Mouse (Mus musculus) stomach, embryonic 15.5 days (tissue): ENCODE measurements at regions not wholly inside any gene's neighbourhood (a gene's known extent, or its start where the extent isn't known, plus 50 kb on each side); places are given as distances from the start of the nearest gene placed in this dataset.
A peak's percentile ranks its signal among the peaks of the same experiment; 100 is the strongest.

Experiments
- ATAC-seq: fragments of 200-750 bp; cut with Nextera tagmentation; 2 replicates; pipeline ENCODE4 v1.8.0; 2017; ENCODE audit warnings: low read depth, moderate number of reproducible peaks, moderate TSS enrichment; ENCODE audit not compliant: insufficient read depth, low FRiP score
- H3K27ac ChIP-seq: fragments of 300-500 bp; sonication (generic); 2 replicates; pipeline ENCODE4 v1.5.1; 2015; ENCODE audit warnings: mild to moderate bottlenecking, inconsistent platforms
- H3K27me3 ChIP-seq: fragments of 300-500 bp; sonication (generic); replicated peaks from 2 replicates; pipeline ENCODE4 v1.6.1; 2015; ENCODE audit warnings: inconsistent platforms
- H3K36me3 ChIP-seq: fragments of 300-500 bp; sonication (generic); 2 replicates; pipeline ENCODE4 v1.6.1; 2015; ENCODE audit warnings: inconsistent platforms
- H3K4me1 ChIP-seq: fragments of 300-500 bp; sonication (generic); 2 replicates; pipeline ENCODE4 v1.6.1; 2015; ENCODE audit warnings: inconsistent platforms
- H3K4me2 ChIP-seq: fragments of 300-500 bp; sonication (generic); 2 replicates; pipeline ENCODE4 v1.6.1; 2015; ENCODE audit warnings: mild to moderate bottlenecking, inconsistent platforms
- H3K4me3 ChIP-seq: fragments of 300-500 bp; sonication (generic); replicated peaks from 2 replicates; pipeline ENCODE4 v1.5.1; 2015; ENCODE audit warnings: inconsistent platforms
- H3K9ac ChIP-seq: fragments of 300-500 bp; sonication (generic); 2 replicates; pipeline ENCODE4 v1.6.1; 2015; ENCODE audit warnings: inconsistent platforms
- H3K9me3 ChIP-seq: fragments of 300-500 bp; sonication (generic); 2 replicates; pipeline ENCODE4 v1.6.1; 2016; ENCODE audit warnings: inconsistent platforms
- WGBS: fragments of 180-500 bp; shearing (Covaris S2); methylation state at CpG from one replicate; pipeline ENCODE4 v1.1.7; 2015; 5-methylcytosine and 5-hydroxymethylcytosine counted together

DNA sequence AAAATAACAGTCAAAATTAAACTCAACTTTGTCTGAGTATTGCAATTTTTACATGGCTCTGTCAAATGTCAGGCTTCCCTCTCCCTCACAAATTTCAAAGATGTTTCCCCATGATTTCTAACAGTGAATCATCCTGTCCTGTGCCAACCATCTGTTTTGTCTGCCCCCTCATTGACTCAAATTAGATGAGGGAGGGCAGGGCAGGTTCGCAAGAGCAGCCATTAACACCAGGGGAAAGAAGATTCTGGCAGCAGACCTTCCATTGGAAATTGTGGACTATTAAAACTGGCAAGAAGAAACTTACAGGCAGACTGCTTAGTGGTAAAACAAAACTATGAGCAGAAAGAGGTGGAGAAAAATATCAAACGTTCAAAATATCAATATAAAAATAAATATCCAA, 1277.0 kb upstream of the Zeb2 start:
- no peak overlapping the region for H3K4me2 ChIP-seq
- 73% methylated on average over 2 of the region's 2 CpGs for WGBS
- no peak for ATAC-seq
- H3K36me3 ChIP-seq, result no peaks in the 10 kb centered on the region
- no peaks in the 10 kb centered on the region for H3K4me1 ChIP-seq
- H3K9ac ChIP-seq, result no peak overlapping the region
- no peak overlapping the region for H3K27ac ChIP-seq
- no peaks in the 10 kb centered on the region for H3K27me3 ChIP-seq
- H3K4me3 ChIP-seq, result no peak overlapping the region
- no peaks in the 10 kb centered on the region for H3K9me3 ChIP-seq

DNA sequence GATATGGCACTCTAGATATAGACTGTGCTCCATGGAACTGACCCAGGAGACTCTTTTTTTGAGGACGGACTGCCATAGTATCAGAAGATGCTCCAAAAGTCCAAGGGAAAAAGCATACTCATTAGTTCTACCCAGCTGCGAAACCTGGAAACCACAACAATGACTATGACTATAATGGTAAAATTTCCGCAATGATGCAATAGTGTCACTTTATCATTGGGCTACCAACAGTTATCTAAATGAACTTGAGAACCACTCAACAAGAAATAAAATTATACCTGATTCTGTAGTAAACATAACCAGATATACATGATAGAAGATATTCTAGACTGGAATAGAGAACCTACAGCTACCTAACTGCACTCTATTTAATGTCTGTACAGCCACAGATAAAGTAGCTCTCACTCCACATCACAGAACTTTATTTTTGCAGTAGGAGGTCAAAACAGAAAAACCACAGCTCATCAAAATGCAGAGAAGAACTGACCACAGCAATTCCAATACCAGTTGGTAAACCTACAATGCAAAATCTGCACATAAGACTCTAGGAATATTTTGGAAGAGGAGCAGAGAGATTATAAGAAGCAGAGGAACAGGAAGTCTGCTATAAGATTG, 1255.8 kb upstream of the Zeb2 start:
- Histone ChIP-seq H3K9ac (no peak overlapping the region), H3K4me1 (no peaks in the 10 kb centered on the region), H3K27me3 (no peaks in the 10 kb centered on the region), H3K9me3 (no peaks in the 10 kb centered on the region), H3K27ac (no peak overlapping the region), H3K4me3 (no peak overlapping the region), H3K36me3 (no peaks in the 10 kb centered on the region), H3K4me2 (no peak overlapping the region)
- no peak for ATAC-seq
- WGBS, result 95% methylated on average over 3 of the region's 3 CpGs

DNA sequence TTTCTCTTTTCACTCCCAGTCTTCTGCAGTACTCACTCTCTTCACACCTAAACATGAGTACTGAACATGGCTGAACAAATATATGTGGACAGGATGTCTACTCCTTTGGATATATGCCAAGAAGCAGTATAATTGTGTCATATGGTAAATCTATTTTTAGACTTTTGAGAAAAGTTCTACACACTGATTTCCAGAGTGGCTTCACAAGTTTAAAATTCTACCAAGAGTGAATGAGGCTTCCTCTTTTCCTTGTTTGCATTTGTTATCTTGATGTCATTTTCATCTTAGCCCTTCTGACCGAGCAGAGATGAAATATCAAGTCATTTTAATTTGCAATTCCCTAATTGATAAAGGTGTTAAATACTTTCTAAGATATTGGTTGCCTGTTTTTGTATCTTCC, 1254.6 kb upstream of the Zeb2 start:
- H3K36me3 ChIP-seq, result no peaks in the 10 kb centered on the region
- ATAC-seq, result no peak
- H3K4me3 ChIP-seq, result no peak overlapping the region
- no peak overlapping the region for H3K27ac ChIP-seq
- no peak overlapping the region for H3K9ac ChIP-seq
- no peaks in the 10 kb centered on the region for H3K9me3 ChIP-seq
- no peak overlapping the region for H3K4me2 ChIP-seq
- H3K27me3 ChIP-seq, result no peaks in the 10 kb centered on the region
- WGBS, result 51% methylated on average over 1 of the region's 1 CpGs
- no peaks in the 10 kb centered on the region for H3K4me1 ChIP-seq

DNA sequence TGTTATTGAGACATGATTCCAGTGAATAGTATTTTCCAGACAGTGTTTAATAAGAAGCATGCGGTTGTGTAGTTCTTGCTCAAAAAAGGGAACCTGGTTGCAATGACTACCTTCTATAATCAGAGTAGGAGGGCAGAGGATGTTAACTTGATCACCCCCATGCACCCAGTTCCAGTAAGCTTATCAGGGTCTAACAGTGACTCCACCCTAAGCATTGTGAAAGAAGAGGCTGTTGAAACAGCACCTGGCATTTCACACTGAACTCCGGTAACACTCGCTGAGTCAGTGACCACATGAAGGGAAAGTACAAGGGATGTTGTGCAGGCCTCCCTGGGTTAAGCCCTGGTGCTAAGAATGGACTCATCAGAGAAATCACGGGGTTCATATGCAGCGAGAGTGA, 1253.8 kb upstream of the Zeb2 start:
- no peaks in the 10 kb centered on the region for H3K27me3 ChIP-seq
- 39% methylated on average over 5 of the region's 5 CpGs for WGBS
- H3K27ac ChIP-seq, result no peak overlapping the region
- no peak overlapping the region for H3K4me2 ChIP-seq
- peak; percentile 58; the same call in 1 of the 2 replicates for ATAC-seq
- no peak overlapping the region for H3K9ac ChIP-seq
- no peaks in the 10 kb centered on the region for H3K4me1 ChIP-seq
- H3K9me3 ChIP-seq, result no peaks in the 10 kb centered on the region
- H3K4me3 ChIP-seq, result no peak overlapping the region
- H3K36me3 ChIP-seq, result no peaks in the 10 kb centered on the region

DNA sequence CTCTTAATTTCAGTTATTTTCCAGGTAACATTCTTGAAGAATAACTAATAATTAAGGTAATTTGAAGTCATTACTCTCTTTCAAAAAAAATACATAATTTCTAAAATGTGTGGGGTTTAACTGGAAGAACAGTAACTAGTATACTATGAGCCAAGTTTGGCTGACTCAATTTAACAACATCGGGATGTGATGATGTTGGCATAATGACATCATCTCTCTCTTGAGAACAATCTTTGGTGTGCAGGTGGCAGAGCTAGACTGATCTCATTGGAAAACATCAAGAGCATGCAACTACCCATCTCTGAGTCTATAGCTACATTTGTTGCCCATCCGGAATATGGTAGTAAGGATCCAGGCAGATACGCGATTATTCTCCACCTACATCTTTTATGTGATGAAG, 1251.7 kb upstream of the Zeb2 start:
- Histone ChIP-seq H3K36me3 (no peaks in the 10 kb centered on the region), H3K27me3 (no peaks in the 10 kb centered on the region), H3K27ac (no peak overlapping the region), H3K9ac (no peak overlapping the region), H3K4me3 (no peak overlapping the region), H3K9me3 (no peaks in the 10 kb centered on the region), H3K4me1 (no peaks in the 10 kb centered on the region), H3K4me2 (no peak overlapping the region)
- no peak for ATAC-seq
- WGBS, result 96% methylated on average over 4 of the region's 4 CpGs

GRCm38 (mm10) chr2:46366135-46366485, 1248.9 kb upstream of the Zeb2 start:
- 82% methylated on average over 3 of the region's 3 CpGs for WGBS
- Histone ChIP-seq H3K27me3 (no peaks in the 10 kb centered on the region), H3K9ac (no peak overlapping the region), H3K9me3 (no peaks in the 10 kb centered on the region), H3K4me1 (no peaks in the 10 kb centered on the region), H3K4me3 (no peak overlapping the region), H3K36me3 (no peaks in the 10 kb centered on the region), H3K27ac (no peak overlapping the region), H3K4me2 (no peak overlapping the region)
- no peak for ATAC-seq

DNA sequence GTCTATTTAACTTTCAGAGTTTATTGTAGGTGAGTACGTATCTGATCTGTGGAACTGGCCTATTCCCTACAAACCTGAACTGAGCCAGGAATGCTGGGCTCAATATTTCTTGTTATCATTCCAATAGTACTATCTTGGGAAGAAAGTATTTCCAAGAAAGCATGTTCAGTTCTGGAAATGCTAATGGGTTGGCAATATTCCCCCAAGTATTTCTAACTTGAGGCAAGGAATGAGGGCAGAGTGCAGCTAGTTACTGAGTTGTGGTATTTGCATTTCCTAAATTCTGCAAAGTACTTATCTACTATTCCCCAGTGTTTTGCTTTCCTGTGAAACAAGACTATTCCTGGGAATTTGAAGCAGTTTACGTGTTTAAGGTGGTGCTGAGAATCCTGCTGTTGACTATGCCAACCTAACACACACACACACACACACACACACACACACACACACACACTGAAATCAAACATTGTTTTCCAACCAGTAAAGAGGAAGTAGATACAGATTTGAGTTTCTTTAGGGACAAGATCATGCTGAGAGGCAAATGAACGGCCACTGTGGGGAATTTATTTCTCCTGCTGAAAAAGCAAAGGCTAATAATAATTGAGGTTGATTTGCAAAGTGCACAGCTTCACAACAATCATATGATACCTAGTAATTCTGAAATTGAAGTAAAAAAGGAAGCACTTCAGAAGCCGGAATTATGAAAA, 1248.4 kb upstream of the Zeb2 start:
- no peak for ATAC-seq
- Histone ChIP-seq H3K4me3 (no peak overlapping the region), H3K9me3 (no peaks in the 10 kb centered on the region), H3K4me2 (no peak overlapping the region), H3K9ac (no peak overlapping the region), H3K27me3 (no peaks in the 10 kb centered on the region), H3K27ac (no peak overlapping the region), H3K4me1 (no peaks in the 10 kb centered on the region), H3K36me3 (no peaks in the 10 kb centered on the region)
- WGBS, result 84% methylated on average over 4 of the region's 4 CpGs

DNA sequence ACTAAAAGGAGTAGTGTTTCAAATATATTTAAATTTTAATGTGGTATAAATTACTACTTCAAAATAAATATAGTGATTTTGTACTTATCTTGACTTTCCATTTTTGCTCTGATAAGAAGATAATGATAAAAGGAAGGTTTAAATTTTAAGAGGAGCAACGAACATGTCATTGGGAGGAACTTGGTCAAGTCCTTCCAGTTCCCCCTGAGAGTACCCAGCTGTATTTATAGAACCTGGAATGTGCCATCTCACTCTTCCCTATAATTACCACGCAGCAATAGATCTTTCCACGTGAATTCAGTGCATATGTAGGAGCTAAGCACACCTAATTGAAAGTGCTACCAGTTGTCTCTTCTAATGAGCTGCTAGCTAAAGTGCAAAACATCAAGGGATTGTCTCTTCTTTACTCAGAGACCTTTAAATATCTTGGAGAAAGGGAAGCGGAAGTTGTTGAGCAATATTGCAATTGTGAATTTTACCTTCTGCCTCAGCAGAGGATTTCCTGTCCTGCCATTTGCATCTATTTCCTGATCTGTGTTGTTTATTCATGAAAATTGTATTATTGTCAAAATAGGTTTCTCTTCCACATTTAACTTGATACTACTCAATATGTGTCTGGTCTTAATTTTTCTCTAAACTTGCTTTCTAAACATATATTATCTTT, 1243.0 kb upstream of the Zeb2 start:
- H3K27ac ChIP-seq, result no peak overlapping the region
- H3K27me3 ChIP-seq, result no peaks in the 10 kb centered on the region
- H3K36me3 ChIP-seq, result no peaks in the 10 kb centered on the region
- no peak overlapping the region for H3K4me3 ChIP-seq
- 54% methylated on average over 4 of the region's 4 CpGs for WGBS
- H3K9me3 ChIP-seq, result no peaks in the 10 kb centered on the region
- no peak overlapping the region for H3K4me2 ChIP-seq
- H3K4me1 ChIP-seq, result no peaks in the 10 kb centered on the region
- no peak for ATAC-seq
- no peak overlapping the region for H3K9ac ChIP-seq

GRCm38 (mm10) chr2:46358225-46358624, 1241.0 kb upstream of the Zeb2 start:
- Histone ChIP-seq H3K27me3 (no peaks in the 10 kb centered on the region), H3K4me1 (no peaks in the 10 kb centered on the region), H3K4me3 (no peak overlapping the region), H3K9me3 (no peaks in the 10 kb centered on the region), H3K4me2 (no peak overlapping the region), H3K36me3 (no peaks in the 10 kb centered on the region), H3K9ac (no peak overlapping the region), H3K27ac (no peak overlapping the region)
- 87% methylated on average over 3 of the region's 3 CpGs for WGBS
- ATAC-seq, result no peak

- Histone ChIP-seq H3K36me3 (no peaks in the 10 kb centered on the region), H3K4me3 (no peak overlapping the region), H3K27ac (no peak overlapping the region), H3K4me2 (no peak overlapping the region), H3K27me3 (no peaks in the 10 kb centered on the region), H3K4me1 (no peaks in the 10 kb centered on the region), H3K9ac (no peak overlapping the region), H3K9me3 (no peaks in the 10 kb centered on the region)
- 87% methylated on average over 3 of the region's 3 CpGs for WGBS
- no peak for ATAC-seq
Measured at GRCm38 (mm10) chr2:46356651-46357050, 1239.5 kb upstream of the Zeb2 start.

DNA sequence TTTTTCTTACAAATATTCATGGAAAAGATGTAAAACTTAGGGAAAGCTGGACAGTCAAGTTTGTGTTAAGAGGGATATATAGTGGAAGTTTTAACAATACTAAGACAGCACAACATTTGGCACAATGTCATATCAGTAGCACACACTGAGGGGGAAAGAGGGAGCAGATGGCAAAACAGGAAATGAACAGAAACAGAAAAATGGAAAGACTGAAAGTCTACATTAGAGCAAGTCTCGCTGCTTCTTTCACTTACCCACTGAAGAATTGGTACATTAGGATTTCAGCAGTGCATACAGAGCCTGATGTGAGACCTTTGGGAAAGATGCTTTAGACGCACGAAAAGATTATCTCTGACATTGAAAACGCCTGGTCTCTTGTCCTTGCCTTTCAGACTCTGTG, 1223.5 kb upstream of the Zeb2 start:
- no peak overlapping the region for H3K4me2 ChIP-seq
- no peaks in the 10 kb centered on the region for H3K9me3 ChIP-seq
- H3K9ac ChIP-seq, result no peak overlapping the region
- 67% methylated on average over 4 of the region's 4 CpGs for WGBS
- no peak overlapping the region for H3K27ac ChIP-seq
- ATAC-seq, result no peak
- no peaks in the 10 kb centered on the region for H3K27me3 ChIP-seq
- H3K36me3 ChIP-seq, result no peaks in the 10 kb centered on the region
- no peaks in the 10 kb centered on the region for H3K4me1 ChIP-seq
- H3K4me3 ChIP-seq, result no peak overlapping the region

DNA sequence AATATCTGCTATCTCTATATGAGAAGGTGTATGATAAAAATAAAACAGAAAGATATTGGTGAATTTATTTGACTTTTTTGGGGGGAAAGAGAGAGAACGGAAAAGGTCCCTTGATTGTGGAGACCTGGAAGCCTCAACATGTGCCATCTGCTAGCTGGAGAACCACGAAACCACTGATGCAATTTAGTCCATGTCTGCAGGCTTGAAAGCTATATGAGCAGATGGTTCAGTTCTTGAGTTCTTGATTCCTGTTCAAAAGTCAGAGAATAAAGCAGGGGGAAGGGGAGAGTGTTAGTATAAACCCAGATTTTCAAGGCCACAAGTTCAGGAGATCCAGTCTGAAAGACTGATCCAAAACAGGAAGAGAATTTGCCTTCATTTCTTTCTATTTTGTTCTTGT, 1199.5 kb upstream of the Zeb2 start:
- H3K9ac ChIP-seq, result no peak overlapping the region
- H3K4me3 ChIP-seq, result no peak overlapping the region
- H3K4me2 ChIP-seq, result no peak overlapping the region
- no peak for ATAC-seq
- H3K9me3 ChIP-seq, result no peaks in the 10 kb centered on the region
- H3K27ac ChIP-seq, result no peak overlapping the region
- no peaks in the 10 kb centered on the region for H3K4me1 ChIP-seq
- no peaks in the 10 kb centered on the region for H3K27me3 ChIP-seq
- no peaks in the 10 kb centered on the region for H3K36me3 ChIP-seq
- WGBS, result 74% methylated on average over 2 of the region's 2 CpGs
